Mouse (Mus musculus) liver, embryonic 18 days (tissue): ENCODE results near the gene Tctex1d4. TPM values are rescaled to one million over a fixed set of nuclear protein-coding genes. Genes with fewer than 3 reads are reported as not detected.

ENCODE experiments used
- polyA plus RNA-seq: library from polyadenylated mRNA; depleted of rRNA; stranded (reverse); fragments of >200 nt; gene quantifications from 2 replicates; pipeline ENCODE4 v1.2.3, GENCODE M21; 2012; rRNA removed

The Tctex1d4 gene
- 0.18 and 0.20 TPM in 2 replicates for polyA plus RNA-seq

DNA sequence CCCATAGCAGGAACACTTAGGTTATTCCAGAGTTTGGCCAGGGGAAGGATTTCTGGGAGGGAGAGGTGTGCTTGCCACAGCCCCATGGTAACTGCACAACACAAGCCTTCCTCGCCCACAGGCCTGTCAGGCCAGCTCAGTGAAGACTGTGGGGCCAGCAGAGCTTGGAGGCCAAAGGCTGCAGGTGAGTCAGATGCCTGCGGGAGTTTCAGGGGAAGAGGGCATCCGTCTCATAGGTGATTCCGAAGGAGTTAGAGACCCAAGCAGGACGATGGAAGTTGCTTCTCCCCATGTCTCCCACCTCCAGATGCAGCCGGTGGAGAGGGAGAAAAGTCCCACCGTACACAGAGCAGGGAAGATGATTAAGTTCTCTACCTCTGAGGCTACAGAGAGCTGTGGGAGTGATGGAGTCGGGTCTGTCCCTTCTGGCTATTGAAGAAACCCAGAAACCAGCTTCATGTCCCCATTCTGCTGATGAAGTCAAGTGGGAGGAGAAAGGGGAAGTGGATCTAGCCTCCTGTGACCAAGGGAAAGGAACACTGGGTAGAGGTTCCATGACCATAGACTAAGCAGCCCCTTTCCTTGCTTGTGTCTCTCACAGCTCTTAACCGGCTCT, at the start of gene Tctex1d4:
Gene Tctex1d4 (plus strand): TSS at position 120 of the 616 bp plus-strand sequence.

DNA sequence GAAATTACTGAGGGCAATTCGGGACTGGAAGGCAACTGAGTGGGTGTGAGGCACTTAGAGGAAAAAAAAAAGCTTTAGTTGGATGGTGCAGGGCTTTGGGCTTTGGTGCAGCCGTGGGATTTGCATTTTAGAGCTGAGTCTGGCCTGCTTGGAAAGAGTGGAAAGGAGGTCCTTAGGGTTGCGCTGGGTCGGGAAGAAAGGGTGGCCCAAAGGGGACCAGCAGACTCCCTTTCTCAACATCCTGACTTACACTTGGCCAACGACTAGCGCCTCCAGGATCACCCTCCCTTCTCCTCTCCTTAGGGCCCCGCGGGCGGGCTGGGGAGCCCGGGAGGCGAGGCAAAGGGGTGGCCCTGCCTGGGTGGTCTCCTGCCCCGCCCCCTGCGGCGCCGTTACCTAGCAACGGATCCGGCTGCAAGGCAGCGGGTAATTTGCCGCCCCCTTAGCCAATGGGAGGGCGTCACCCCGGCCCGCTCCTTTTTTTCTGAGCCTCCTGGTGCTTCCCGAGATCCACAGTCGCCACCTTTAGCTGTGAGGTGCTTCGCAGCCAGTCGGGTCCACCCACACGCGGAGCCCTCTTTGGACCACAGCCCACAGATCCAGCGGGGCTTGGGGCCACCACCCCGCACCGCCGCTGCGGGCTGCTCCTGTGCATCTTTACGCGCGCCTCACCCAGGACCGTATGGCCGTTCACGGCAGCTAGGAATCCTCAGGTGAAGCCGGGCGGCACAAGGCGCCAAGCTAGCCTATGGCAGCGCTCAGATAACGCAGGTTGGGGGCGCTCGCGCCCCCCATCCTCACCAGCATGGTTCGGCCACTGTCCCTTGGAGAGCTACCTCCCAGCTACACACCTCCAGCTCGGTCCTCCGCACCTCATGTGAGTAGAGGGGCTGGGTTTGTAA, 30.8 kb upstream of the Tctex1d4 start, which contains the start of gene Ptch2:
Gene Ptch2 (plus strand): TSS at position 525 of the 902 bp plus-strand sequence.

DNA sequence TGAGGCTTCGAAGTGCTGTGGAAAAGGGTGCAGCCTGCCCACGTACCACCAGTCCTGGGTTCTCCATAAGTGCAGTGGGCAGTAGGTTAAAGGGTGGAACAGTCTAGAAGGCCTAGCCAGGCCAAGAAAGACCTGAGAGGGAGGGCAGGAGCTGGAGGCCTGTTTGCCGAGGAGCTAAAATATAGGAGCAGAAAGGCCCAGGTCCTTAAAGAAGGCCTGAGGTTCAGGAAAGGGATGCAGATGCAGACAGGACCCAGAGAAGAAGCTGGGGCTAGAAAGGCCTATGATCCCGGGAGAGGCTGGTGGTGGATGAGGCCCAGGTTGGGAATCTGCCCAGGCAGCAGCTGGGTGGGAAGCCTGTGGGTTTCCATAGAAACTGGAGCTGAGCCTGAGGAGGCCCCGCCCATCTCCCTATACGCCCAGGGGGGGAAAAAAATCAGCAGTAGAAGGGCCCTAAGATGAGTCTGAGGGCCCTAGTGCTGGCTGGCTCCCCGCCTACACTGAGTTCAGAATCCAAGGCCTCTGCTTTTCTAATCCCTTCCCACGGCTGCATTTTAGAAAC, 1.2 kb upstream of the Tctex1d4 start, which contains the start of gene Btbd19:
Gene Btbd19 (minus strand): TSS at position 378 of the 562 bp plus-strand sequence.

DNA sequence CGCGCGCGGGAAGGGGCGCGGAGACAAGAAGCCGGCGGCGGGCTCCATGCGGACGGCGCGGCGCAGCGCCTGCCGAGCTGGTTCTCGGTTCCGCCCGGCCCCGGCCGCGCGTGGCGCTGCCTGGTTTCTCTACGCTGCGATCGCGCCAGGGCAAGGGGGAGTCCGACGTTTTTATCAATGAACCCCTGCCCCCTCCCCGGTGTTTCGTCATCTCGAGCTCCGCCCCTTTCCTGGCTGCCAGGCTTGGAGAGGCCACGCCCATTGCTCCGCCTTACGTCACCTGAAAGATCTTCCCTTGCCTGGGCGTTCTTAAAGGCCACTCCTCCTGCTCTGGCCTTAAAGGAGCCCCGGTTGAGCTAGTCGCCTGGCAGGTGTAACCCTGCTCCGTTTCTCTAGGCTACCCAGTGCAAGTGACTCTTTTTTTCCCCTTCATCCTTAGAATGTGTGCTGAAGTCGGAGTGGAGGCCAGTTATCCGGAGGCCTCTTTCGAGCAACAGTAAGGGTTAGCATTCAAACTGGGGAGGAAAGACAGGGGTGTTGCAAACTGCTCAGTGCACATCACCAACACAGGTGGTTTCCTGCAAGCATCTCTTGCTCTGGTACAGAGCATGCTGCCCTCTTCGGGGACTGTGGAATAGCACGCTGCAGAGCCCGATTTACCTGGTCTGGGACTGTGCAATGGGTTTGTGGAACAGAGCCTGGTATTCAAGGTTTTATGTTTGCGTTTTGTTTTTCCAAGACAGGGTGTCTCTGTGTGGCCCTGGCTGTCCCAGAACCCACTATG, 7.4 kb downstream of the Tctex1d4 start, which contains the start of gene Plk3:
Gene Plk3 (minus strand): TSS at position 147 of the 784 bp plus-strand sequence.

DNA sequence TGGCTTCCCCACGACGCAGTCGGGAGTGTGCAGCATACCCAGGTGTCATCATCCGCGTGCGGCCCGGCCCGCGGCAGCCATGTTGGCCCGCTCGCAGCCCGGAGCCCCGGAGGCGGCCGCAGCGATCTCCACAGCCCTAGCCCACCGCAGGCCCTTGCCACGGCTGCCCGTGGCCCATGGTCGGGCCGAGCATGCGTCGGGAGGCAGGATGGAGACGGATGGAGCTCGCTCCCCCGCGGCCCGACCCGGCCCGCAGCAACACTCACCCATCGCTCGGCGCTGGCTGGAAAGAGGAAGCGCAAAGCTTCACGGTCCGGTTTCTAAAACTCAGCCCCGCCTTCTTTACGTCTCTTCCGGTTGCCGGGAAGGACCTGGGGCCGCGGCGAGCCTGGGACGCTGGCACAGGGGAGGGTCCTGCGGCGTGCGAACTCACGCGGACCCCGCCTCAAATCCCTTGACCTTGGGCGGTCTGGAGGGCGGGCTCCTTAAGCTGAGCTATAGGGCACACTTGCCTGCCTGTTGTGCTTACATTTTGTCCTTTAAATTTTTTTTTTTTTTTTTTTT, 29.3 kb downstream of the Tctex1d4 start, which contains the start of gene Rps8:
Gene Rps8 (minus strand): TSS at position 452 of the 564 bp plus-strand sequence.

Other genes starting within 250 kb of the Tctex1d4 start
- 0.05 and 0.07 TPM in 2 replicates for gene Zswim5, start 249.4 kb upstream of the Tctex1d4 start, polyA plus RNA-seq
- gene Urod, start 132.4 kb upstream of the Tctex1d4 start, polyA plus RNA-seq: 200 and 202 TPM in 2 replicates
- gene Hectd3, start 131.5 kb upstream of the Tctex1d4 start, polyA plus RNA-seq: 8.1 and 8.6 TPM in 2 replicates
- 10.5 and 10.8 TPM in 2 replicates for gene Eif2b3, start 107.4 kb upstream of the Tctex1d4 start, polyA plus RNA-seq
- 0.77 and 1.1 TPM in 2 replicates for gene Ptch2, start 30.7 kb upstream of the Tctex1d4 start, polyA plus RNA-seq
- gene Btbd19, start 1.1 kb upstream of the Tctex1d4 start, polyA plus RNA-seq: 2.0 and 2.2 TPM in 2 replicates
- 5.9 and 6.5 TPM in 2 replicates for gene Plk3, start 7.2 kb downstream of the Tctex1d4 start, polyA plus RNA-seq
- gene Rps8, start 29.4 kb downstream of the Tctex1d4 start, polyA plus RNA-seq: 754 and 875 TPM in 2 replicates
- 9.3 and 10.0 TPM in 2 replicates for gene Kif2c, start 55.8 kb downstream of the Tctex1d4 start, polyA plus RNA-seq
- 14.0 and 18.4 TPM in 2 replicates for gene Tmem53, start 125.2 kb downstream of the Tctex1d4 start, polyA plus RNA-seq
- gene Armh1, start 125.3 kb downstream of the Tctex1d4 start, polyA plus RNA-seq: 0.05 TPM in 2 replicates